Mouse (Mus musculus): ENCODE data around the gene Grik2. TPM values are rescaled to one million over a fixed set of nuclear protein-coding genes. Genes with fewer than 3 reads are reported as not detected.
A peak's percentile ranks its signal among the peaks of the same experiment; 100 is the strongest.

Gene Grik2
- polyA plus RNA-seq, 1 experiment from 2014 or later: 38.5 TPM

GRCm38 (mm10) chr10:49559872-49560407 lies 228.6 kb downstream of the Grik2 start:
- no peaks in the 10 kb centered on the region for H3K9me3 ChIP-seq (ENCODE audit: control insufficient read depth, low read length)
- no peak overlapping the region for H3K4me3 ChIP-seq (replicated peaks; ENCODE audit: low read length)
- no peak overlapping the region for H3K27ac ChIP-seq (ENCODE audit: low read length)
- H3K4me2 ChIP-seq (ENCODE audit: low read length): no peak overlapping the region
- H3K36me3 ChIP-seq (ENCODE audit: control insufficient read depth, insufficient read depth): no peaks in the 10 kb centered on the region
- no peaks in the 10 kb centered on the region for H3K4me1 ChIP-seq (replicated peaks; ENCODE audit: control insufficient read depth, insufficient read depth, low read length)
- no peak overlapping the region for H3K9ac ChIP-seq (replicated peaks; ENCODE audit: low read depth, low read length)
- WGBS: 58% methylated on average over 1 of the region's 1 CpGs
- H3K27me3 ChIP-seq (replicated peaks; ENCODE audit: control insufficient read depth, insufficient read depth, low read length): no peaks in the 10 kb centered on the region
- peak; percentile 80 for ATAC-seq

GRCm38 (mm10) chr10:49542249-49542648 lies 246.3 kb downstream of the Grik2 start:
- H3K27me3 ChIP-seq (replicated peaks; ENCODE audit: control insufficient read depth, insufficient read depth, low read length): no peaks in the 10 kb centered on the region
- no peaks in the 10 kb centered on the region for H3K4me1 ChIP-seq (replicated peaks; ENCODE audit: control insufficient read depth, insufficient read depth, low read length)
- H3K9ac ChIP-seq (replicated peaks; ENCODE audit: low read depth, low read length): no peak overlapping the region
- H3K9me3 ChIP-seq (ENCODE audit: control insufficient read depth, low read length): no peaks in the 10 kb centered on the region
- 56% methylated on average over 1 of the region's 1 CpGs for WGBS
- no peaks in the 10 kb centered on the region for H3K36me3 ChIP-seq (ENCODE audit: control insufficient read depth, insufficient read depth)
- no peak for ATAC-seq
- H3K27ac ChIP-seq (ENCODE audit: low read length): no peak overlapping the region
- H3K4me2 ChIP-seq (ENCODE audit: low read length): no peak overlapping the region
- no peak overlapping the region for H3K4me3 ChIP-seq (replicated peaks; ENCODE audit: low read length)

- no peak for ATAC-seq
- Histone ChIP-seq H3K4me2 (ENCODE audit: low read length) (no peak overlapping the region), H3K27ac (ENCODE audit: low read length) (no peak overlapping the region), H3K36me3 (ENCODE audit: control insufficient read depth, insufficient read depth) (no peaks in the 10 kb centered on the region), H3K27me3 (replicated peaks; ENCODE audit: control insufficient read depth, insufficient read depth, low read length) (no peaks in the 10 kb centered on the region), H3K9ac (replicated peaks; ENCODE audit: low read depth, low read length) (no peak overlapping the region), H3K9me3 (ENCODE audit: control insufficient read depth, low read length) (no peaks in the 10 kb centered on the region), H3K4me3 (replicated peaks; ENCODE audit: low read length) (no peak overlapping the region), H3K4me1 (replicated peaks; ENCODE audit: control insufficient read depth, insufficient read depth, low read length) (no peaks in the 10 kb centered on the region)
- 94% methylated on average over 1 of the region's 1 CpGs for WGBS
Observed at GRCm38 (mm10) chr10:49519752-49520151, 268.8 kb downstream of the Grik2 start.

GRCm38 (mm10) chr10:49500628-49501027 lies 287.9 kb downstream of the Grik2 start:
- ATAC-seq: no peak
- H3K4me2 ChIP-seq (ENCODE audit: low read length): no peak overlapping the region
- H3K36me3 ChIP-seq (ENCODE audit: control insufficient read depth, insufficient read depth): no peaks in the 10 kb centered on the region
- H3K4me1 ChIP-seq (replicated peaks; ENCODE audit: control insufficient read depth, insufficient read depth, low read length): no peaks in the 10 kb centered on the region
- H3K27me3 ChIP-seq (replicated peaks; ENCODE audit: control insufficient read depth, insufficient read depth, low read length): no peaks in the 10 kb centered on the region
- H3K9ac ChIP-seq (replicated peaks; ENCODE audit: low read depth, low read length): no peak overlapping the region
- 55% methylated on average over 1 of the region's 1 CpGs for WGBS
- no peak overlapping the region for H3K4me3 ChIP-seq (replicated peaks; ENCODE audit: low read length)
- no peak overlapping the region for H3K27ac ChIP-seq (ENCODE audit: low read length)
- H3K9me3 ChIP-seq (ENCODE audit: control insufficient read depth, low read length): no peaks in the 10 kb centered on the region

GRCm38 (mm10) chr10:49497302-49497701 lies 291.3 kb downstream of the Grik2 start:
- H3K27ac ChIP-seq (ENCODE audit: low read length): no peak overlapping the region
- peak; percentile 70 for ATAC-seq
- WGBS: 50% methylated on average over 1 of the region's 1 CpGs
- H3K4me1 ChIP-seq (replicated peaks; ENCODE audit: control insufficient read depth, insufficient read depth, low read length): no peaks in the 10 kb centered on the region
- H3K4me2 ChIP-seq (ENCODE audit: low read length): no peak overlapping the region
- no peaks in the 10 kb centered on the region for H3K27me3 ChIP-seq (replicated peaks; ENCODE audit: control insufficient read depth, insufficient read depth, low read length)
- no peak overlapping the region for H3K4me3 ChIP-seq (replicated peaks; ENCODE audit: low read length)
- no peak overlapping the region for H3K9ac ChIP-seq (replicated peaks; ENCODE audit: low read depth, low read length)
- H3K36me3 ChIP-seq (ENCODE audit: control insufficient read depth, insufficient read depth): no peaks in the 10 kb centered on the region
- H3K9me3 ChIP-seq (ENCODE audit: control insufficient read depth, low read length): no peaks in the 10 kb centered on the region

- Histone ChIP-seq H3K4me3 (replicated peaks; ENCODE audit: low read length) (no peak overlapping the region), H3K4me1 (replicated peaks; ENCODE audit: control insufficient read depth, insufficient read depth, low read length) (no peaks in the 10 kb centered on the region), H3K9me3 (ENCODE audit: control insufficient read depth, low read length) (no peaks in the 10 kb centered on the region), H3K36me3 (ENCODE audit: control insufficient read depth, insufficient read depth) (no peaks in the 10 kb centered on the region), H3K27me3 (replicated peaks; ENCODE audit: control insufficient read depth, insufficient read depth, low read length) (no peaks in the 10 kb centered on the region), H3K27ac (ENCODE audit: low read length) (no peak overlapping the region), H3K4me2 (ENCODE audit: low read length) (no peak overlapping the region), H3K9ac (replicated peaks; ENCODE audit: low read depth, low read length) (no peak overlapping the region)
- 85% methylated on average over 4 of the region's 4 CpGs for WGBS
- no peak for ATAC-seq
Observed at GRCm38 (mm10) chr10:49481439-49481838, 307.1 kb downstream of the Grik2 start.

- WGBS: 82% methylated on average over 5 of the region's 5 CpGs
- no peaks in the 10 kb centered on the region for H3K4me1 ChIP-seq (replicated peaks; ENCODE audit: control insufficient read depth, insufficient read depth, low read length)
- H3K9ac ChIP-seq (replicated peaks; ENCODE audit: low read depth, low read length): no peak overlapping the region
- H3K4me3 ChIP-seq (replicated peaks; ENCODE audit: low read length): no peak overlapping the region
- no peaks in the 10 kb centered on the region for H3K36me3 ChIP-seq (ENCODE audit: control insufficient read depth, insufficient read depth)
- ATAC-seq: no peak
- H3K27me3 ChIP-seq (replicated peaks; ENCODE audit: control insufficient read depth, insufficient read depth, low read length): no peaks in the 10 kb centered on the region
- no peak overlapping the region for H3K27ac ChIP-seq (ENCODE audit: low read length)
- H3K4me2 ChIP-seq (ENCODE audit: low read length): no peak overlapping the region
- H3K9me3 ChIP-seq (ENCODE audit: control insufficient read depth, low read length): no peaks in the 10 kb centered on the region
Observed at GRCm38 (mm10) chr10:49480085-49480749, 308.3 kb downstream of the Grik2 start.

- H3K4me1 ChIP-seq (replicated peaks; ENCODE audit: control insufficient read depth, insufficient read depth, low read length): no peaks in the 10 kb centered on the region
- H3K27me3 ChIP-seq (replicated peaks; ENCODE audit: control insufficient read depth, insufficient read depth, low read length): no peaks in the 10 kb centered on the region
- H3K27ac ChIP-seq (ENCODE audit: low read length): no peak overlapping the region
- H3K36me3 ChIP-seq (ENCODE audit: control insufficient read depth, insufficient read depth): no peaks in the 10 kb centered on the region
- no peaks in the 10 kb centered on the region for H3K9me3 ChIP-seq (ENCODE audit: control insufficient read depth, low read length)
- H3K4me2 ChIP-seq (ENCODE audit: low read length): no peak overlapping the region
- H3K9ac ChIP-seq (replicated peaks; ENCODE audit: low read depth, low read length): no peak overlapping the region
- ATAC-seq: no peak
- H3K4me3 ChIP-seq (replicated peaks; ENCODE audit: low read length): no peak overlapping the region
Observed at GRCm38 (mm10) chr10:49473613-49474012, 315.0 kb downstream of the Grik2 start.

GRCm38 (mm10) chr10:49456791-49457190 lies 331.8 kb downstream of the Grik2 start:
- H3K4me3 ChIP-seq (replicated peaks; ENCODE audit: low read length): no peak overlapping the region
- H3K9me3 ChIP-seq (ENCODE audit: control insufficient read depth, low read length): no peaks in the 10 kb centered on the region
- 80% methylated on average over 2 of the region's 2 CpGs for WGBS
- H3K36me3 ChIP-seq (ENCODE audit: control insufficient read depth, insufficient read depth): no peaks in the 10 kb centered on the region
- no peak overlapping the region for H3K27ac ChIP-seq (ENCODE audit: low read length)
- no peaks in the 10 kb centered on the region for H3K4me1 ChIP-seq (replicated peaks; ENCODE audit: control insufficient read depth, insufficient read depth, low read length)
- ATAC-seq: no peak
- H3K4me2 ChIP-seq (ENCODE audit: low read length): no peak overlapping the region
- no peak overlapping the region for H3K9ac ChIP-seq (replicated peaks; ENCODE audit: low read depth, low read length)
- H3K27me3 ChIP-seq (replicated peaks; ENCODE audit: control insufficient read depth, insufficient read depth, low read length): no peaks in the 10 kb centered on the region

- H3K4me2 ChIP-seq (ENCODE audit: low read length): no peak overlapping the region
- H3K4me1 ChIP-seq (replicated peaks; ENCODE audit: control insufficient read depth, insufficient read depth, low read length): no peaks in the 10 kb centered on the region
- H3K36me3 ChIP-seq (ENCODE audit: control insufficient read depth, insufficient read depth): no peaks in the 10 kb centered on the region
- H3K9me3 ChIP-seq (ENCODE audit: control insufficient read depth, low read length): no peaks in the 10 kb centered on the region
- ATAC-seq: no peak
- H3K9ac ChIP-seq (replicated peaks; ENCODE audit: low read depth, low read length): no peak overlapping the region
- H3K27ac ChIP-seq (ENCODE audit: low read length): no peak overlapping the region
- no peaks in the 10 kb centered on the region for H3K27me3 ChIP-seq (replicated peaks; ENCODE audit: control insufficient read depth, insufficient read depth, low read length)
- H3K4me3 ChIP-seq (replicated peaks; ENCODE audit: low read length): no peak overlapping the region
Observed at GRCm38 (mm10) chr10:49453535-49453934, 335.0 kb downstream of the Grik2 start.
